Comparison of ENCODE assay signal across 23 mouse cellular contexts in the genomic region with DNA sequence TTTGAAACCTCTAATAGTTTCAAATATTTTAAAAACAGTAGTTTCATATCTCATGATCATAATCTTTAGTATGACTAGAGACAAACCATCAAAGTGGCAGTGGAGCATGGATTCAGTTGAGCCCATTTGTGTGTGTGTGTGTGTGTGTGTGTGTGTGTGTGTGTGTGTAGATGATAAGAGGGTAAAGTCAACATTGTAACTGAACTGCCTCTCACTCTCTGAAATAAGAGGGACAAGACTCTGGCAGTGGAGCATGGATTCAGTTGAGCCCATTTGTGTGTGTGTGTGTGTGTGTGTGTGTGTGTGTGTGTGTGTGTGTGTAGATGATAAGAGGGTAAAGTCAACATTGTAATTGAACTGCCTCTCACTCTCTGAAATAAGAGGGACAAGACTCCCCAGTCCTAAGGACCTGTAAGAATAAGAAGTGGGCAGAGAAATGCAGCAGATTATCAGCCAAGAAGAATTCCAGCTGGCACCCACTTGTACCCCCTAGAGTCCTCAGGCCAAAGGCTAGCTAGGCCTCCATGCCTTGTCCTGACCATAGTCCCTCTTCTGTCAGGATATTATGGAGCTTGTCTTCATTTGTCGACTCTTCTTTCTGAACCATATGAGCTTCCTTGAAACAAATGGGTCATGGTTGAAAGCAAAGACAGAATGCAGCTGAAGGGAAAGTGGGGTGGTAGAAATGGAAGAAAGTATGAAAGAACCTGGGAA.
DNase-seq lines count a peak whose midpoint lies in the region; ATAC-seq and TF ChIP-seq lines count a peak whose summit lies in the region.
"Had no signal": no experiment of that assay in that cellular context is flagged by ENCODE, and none has a peak within 500 bp of the region (broad histone marks: within the 10 kb centered on the region; RNA-seq: fewer than 3 reads in every experiment).

No protein-coding gene starts in this region.

- no peak for TF ChIP-seq CTCF in liver, adult 2 months (IDR thresholded peaks at IDR 0.05; ENCODE audit: low read depth, low read length)

- H3K4me3 ChIP-seq in liver, adult 2 months (ENCODE audit: insufficient read depth, low read depth, low read length) = no peak overlapping the region
- H3K4me3 ChIP-seq in midbrain, embryonic 11.5 days (ENCODE audit: low read depth, low read length) = no peak overlapping the region
- no peak overlapping the region for H3K4me3 ChIP-seq in midbrain, embryonic 15.5 days
- no peak overlapping the region for H3K4me3 ChIP-seq in stomach, embryonic 16.5 days (replicated peaks; ENCODE audit: low read length)
- H3K4me3 ChIP-seq: embryonic facial prominence, embryonic 15.5 days; erythroblast, embryonic 14.5 days; forebrain, embryonic 10.5 days; gastrocnemius, adult 2 months; heart, embryonic 10.5 days; heart, embryonic 15.5 days; hindbrain, embryonic 10.5 days had no signal

- H3K4me2 ChIP-seq in midbrain, embryonic 11.5 days = no peak overlapping the region
- H3K4me2 ChIP-seq in midbrain, embryonic 15.5 days = no peak overlapping the region
- no peak overlapping the region for H3K4me2 ChIP-seq in stomach, embryonic 16.5 days (ENCODE audit: low read depth, low read length)
- H3K4me2 ChIP-seq: embryonic facial prominence, embryonic 15.5 days; heart, embryonic 15.5 days; hindbrain, embryonic 14.5 days had no signal

- TF ChIP-seq POLR2A in liver, adult 2 months (IDR thresholded peaks at IDR 0.05; ENCODE audit: extremely low read depth, insufficient read depth, low read length) = no peak

- ATAC-seq in midbrain, embryonic 11.5 days (ENCODE audit: low FRiP score) = no peak
- no peak for ATAC-seq in midbrain, embryonic 15.5 days (replicated peaks)
- ATAC-seq in megakaryocyte progenitor cell, adult 5-6 weeks (replicated peaks; ENCODE audit: poor library complexity) = peak; percentile 42
- ATAC-seq in stomach, embryonic 16.5 days (ENCODE audit: insufficient read depth, low FRiP score) = peak; percentile 60; the same call in 1 of the 2 replicates
- ATAC-seq: forebrain, embryonic 14.5 days had no signal

- 94% methylated on average over 1 of the region's 1 CpGs for WGBS in liver, adult 2 months
- 96% methylated on average over 1 of the region's 1 CpGs for WGBS in midbrain, embryonic 11.5 days
- WGBS in midbrain, embryonic 15.5 days = 100% methylated on average over 1 of the region's 1 CpGs
- WGBS in stomach, embryonic 16.5 days = 92% methylated on average over 1 of the region's 1 CpGs

- H3K27ac ChIP-seq in liver, adult 2 months (replicated peaks; ENCODE audit: insufficient read depth, low read depth, low read length) = no peak overlapping the region
- no peak overlapping the region for H3K27ac ChIP-seq in midbrain, embryonic 11.5 days (ENCODE audit: low read depth, low read length)
- no peak overlapping the region for H3K27ac ChIP-seq in midbrain, embryonic 15.5 days
- no peak overlapping the region for H3K27ac ChIP-seq in stomach, embryonic 16.5 days (ENCODE audit: low read length)
- H3K27ac ChIP-seq: embryonic facial prominence, embryonic 15.5 days; forebrain, embryonic 10.5 days; gastrocnemius, adult 2 months; heart, embryonic 10.5 days; heart, embryonic 15.5 days; hindbrain, embryonic 10.5 days; hindbrain, embryonic 14.5 days had no signal

- no peaks in the 10 kb centered on the region for H3K9me3 ChIP-seq in midbrain, embryonic 11.5 days (ENCODE audit: control insufficient read depth, low read length)
- no peaks in the 10 kb centered on the region for H3K9me3 ChIP-seq in midbrain, embryonic 15.5 days
- H3K9me3 ChIP-seq in stomach, embryonic 16.5 days (replicated peaks; ENCODE audit: control insufficient read depth, low read length) = no peaks in the 10 kb centered on the region; the same call in 1 of the 2 replicates
- H3K9me3 ChIP-seq: embryonic facial prominence, embryonic 15.5 days; forebrain, embryonic 10.5 days; heart, embryonic 10.5 days; heart, embryonic 15.5 days; hindbrain, embryonic 10.5 days had no signal

- DNase-seq in liver, adult 2 months (ENCODE audit: extremely low read depth, low read depth, low spot score) = peak; percentile 24
- no peak for DNase-seq in liver
- peak; percentile 54 for DNase-seq in midbrain, embryonic 11.5 days (ENCODE audit: low spot score, missing footprints)
- no peak for DNase-seq in cerebellum, postnatal 4 days (ENCODE audit: low spot score in 2 of 2)
- DNase-seq: adrenal gland, adult 2 months; adrenal gland, postnatal 25 days; cerebellum, adult 2 months; cerebellum, postnatal 10 days; embryo, embryonic 11 days; gastrocnemius, adult 2 months; gastrocnemius, postnatal 25 days; heart, adult 18-20 months had no signal

- no peak overlapping the region for H3K9ac ChIP-seq in liver, adult 2 months (ENCODE audit: low read depth, low read length)
- no peak overlapping the region for H3K9ac ChIP-seq in midbrain, embryonic 11.5 days (ENCODE audit: low read length)
- no peak overlapping the region for H3K9ac ChIP-seq in midbrain, embryonic 15.5 days
- H3K9ac ChIP-seq in stomach, embryonic 16.5 days (ENCODE audit: low read length) = no peak overlapping the region
- H3K9ac ChIP-seq: embryonic facial prominence, embryonic 15.5 days; heart, embryonic 15.5 days; hindbrain, embryonic 14.5 days had no signal

- H3K79me2 ChIP-seq in liver, adult 2 months (ENCODE audit: control insufficient read depth, insufficient read depth, low read length) = peaks cover 3% of the 10 kb centered on the region; the same call in 1 of the 2 replicates

- no peaks in the 10 kb centered on the region for H3K27me3 ChIP-seq in liver, adult 2 months (ENCODE audit: control insufficient read depth, insufficient read depth, low read length)
- no peaks in the 10 kb centered on the region for H3K27me3 ChIP-seq in midbrain, embryonic 11.5 days (ENCODE audit: control insufficient read depth, insufficient read depth, low read length)
- no peaks in the 10 kb centered on the region for H3K27me3 ChIP-seq in midbrain, embryonic 15.5 days (replicated peaks)
- H3K27me3 ChIP-seq in stomach, embryonic 16.5 days (ENCODE audit: control insufficient read depth, insufficient read depth, low read length) = no peaks in the 10 kb centered on the region
- H3K27me3 ChIP-seq: embryonic facial prominence, embryonic 15.5 days; heart, embryonic 15.5 days had no signal

- no peaks in the 10 kb centered on the region for H3K4me1 ChIP-seq in liver, adult 2 months (ENCODE audit: control insufficient read depth, insufficient read depth, low read length)
- H3K4me1 ChIP-seq in midbrain, embryonic 11.5 days (ENCODE audit: control insufficient read depth, insufficient read depth, low read length) = no peaks in the 10 kb centered on the region
- no peaks in the 10 kb centered on the region for H3K4me1 ChIP-seq in midbrain, embryonic 15.5 days
- no peaks in the 10 kb centered on the region for H3K4me1 ChIP-seq in stomach, embryonic 16.5 days (ENCODE audit: control insufficient read depth, insufficient read depth, low read length)
- H3K4me1 ChIP-seq: embryonic facial prominence, embryonic 15.5 days; forebrain, embryonic 10.5 days; heart, embryonic 10.5 days; heart, embryonic 15.5 days; hindbrain, embryonic 10.5 days had no signal

- H3K36me3 ChIP-seq in liver, adult 2 months (ENCODE audit: control insufficient read depth, insufficient read depth, low read length) = peaks cover 40% of the 10 kb centered on the region
- H3K36me3 ChIP-seq in midbrain, embryonic 11.5 days (ENCODE audit: control insufficient read depth, insufficient read depth, low read length) = no peaks in the 10 kb centered on the region
- H3K36me3 ChIP-seq in midbrain, embryonic 15.5 days (replicated peaks) = 0 out of 2 replicates have a peak, but pooled peaks cover 4% of the 10 kb centered on the region
- peaks cover 20% of the 10 kb centered on the region for H3K36me3 ChIP-seq in stomach, embryonic 16.5 days (ENCODE audit: control insufficient read depth, insufficient read depth, low read length)

Comparison
In these comparisons a context has a peak if more than half of its experiments do, and no peak if none do; other contexts are left out.
1. DNase-seq: peak in liver, adult 2 months (single experiment) and midbrain, embryonic 11.5 days (single experiment); none in liver (single experiment) and cerebellum, postnatal 4 days (0 of 2).
2. ATAC-seq: peak in megakaryocyte progenitor cell, adult 5-6 weeks (single experiment) and stomach, embryonic 16.5 days (single experiment); none in midbrain, embryonic 11.5 days (single experiment) and midbrain, embryonic 15.5 days (single experiment).